Mouse (Mus musculus): ENCODE data around the gene Ppp2r5c. TPM values are rescaled to one million over a fixed set of nuclear protein-coding genes. Genes with fewer than 3 reads are reported as not detected.

Ppp2r5c gene
- polyA plus RNA-seq, 1 experiment = 171 TPM

- H3K27ac ChIP-seq (ENCODE audit: insufficient read depth, low read length) = no peak overlapping the region
- peaks cover 8% of the 10 kb centered on the region for H3K4me1 ChIP-seq (ENCODE audit: control insufficient read depth, insufficient read depth, low read length)
- H3K4me3 ChIP-seq (ENCODE audit: insufficient read depth, low read length) = no peak overlapping the region
- TF ChIP-seq POLR2A (IDR thresholded peaks at IDR 0.05; ENCODE audit: low read depth, low read length) (no peak), CTCF (IDR thresholded peaks at IDR 0.05; ENCODE audit: borderline replicate concordance, insufficient read depth, low read length) (no peak)
These were observed 73.5 kb downstream of the Ppp2r5c start for GRCm38 (mm10) chr12:110520236-110520987.

DNA sequence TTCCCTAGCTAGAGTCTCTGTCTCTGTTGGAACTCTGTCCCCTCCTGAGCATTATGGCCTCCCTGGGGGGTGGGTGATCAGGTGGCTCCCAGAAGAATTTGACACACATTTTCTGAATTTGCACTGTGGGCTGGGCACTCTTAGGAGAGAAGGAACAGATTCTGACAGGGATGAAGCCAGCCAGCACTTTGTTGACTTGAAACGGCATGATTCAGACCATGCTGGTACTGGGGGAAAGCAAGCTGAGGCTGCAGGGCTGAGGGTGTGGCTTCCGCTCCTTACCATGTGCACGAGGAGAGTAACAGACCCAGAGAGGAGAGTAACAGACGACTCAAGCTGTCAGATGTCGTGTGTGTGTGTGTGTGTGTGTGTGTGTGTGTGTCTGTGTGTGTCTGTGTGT, 76.6 kb downstream of the Ppp2r5c start:
- Histone ChIP-seq H3K27ac (ENCODE audit: insufficient read depth, low read length) (no peak overlapping the region), H3K4me1 (ENCODE audit: control insufficient read depth, insufficient read depth, low read length) (peaks cover 8% of the 10 kb centered on the region)

GRCm38 (mm10) chr12:110532711-110533110, 85.8 kb downstream of the Ppp2r5c start:
- H3K27ac ChIP-seq (ENCODE audit: insufficient read depth, low read length) = no peak overlapping the region

More for the DNA sequence above, 76.6 kb downstream of the Ppp2r5c start:
- TF ChIP-seq POLR2A (IDR thresholded peaks at IDR 0.05; ENCODE audit: low read depth, low read length) (no peak), CTCF (IDR thresholded peaks at IDR 0.05; ENCODE audit: borderline replicate concordance, insufficient read depth, low read length) (no peak)
- no peak overlapping the region for H3K4me3 ChIP-seq (ENCODE audit: insufficient read depth, low read length)

GRCm38 (mm10) chr12:110533151-110533550, 86.2 kb downstream of the Ppp2r5c start:
- Histone ChIP-seq H3K27ac (ENCODE audit: insufficient read depth, low read length) (no peak overlapping the region), H3K4me3 (ENCODE audit: insufficient read depth, low read length) (no peak overlapping the region), H3K4me1 (ENCODE audit: control insufficient read depth, insufficient read depth, low read length) (0 out of 2 replicates have a peak, but pooled peaks cover 2% of the 10 kb centered on the region)
- TF ChIP-seq POLR2A (IDR thresholded peaks at IDR 0.05; ENCODE audit: low read depth, low read length) = no peak
- TF ChIP-seq CTCF (IDR thresholded peaks at IDR 0.05; ENCODE audit: borderline replicate concordance, insufficient read depth, low read length) = no peak

More at GRCm38 (mm10) chr12:110532711-110533110, 85.8 kb downstream of the Ppp2r5c start:
- no peak overlapping the region for H3K4me3 ChIP-seq (ENCODE audit: insufficient read depth, low read length)
- H3K4me1 ChIP-seq (ENCODE audit: control insufficient read depth, insufficient read depth, low read length) = 0 out of 2 replicates have a peak, but pooled peaks cover 2% of the 10 kb centered on the region
- no peak for TF ChIP-seq CTCF (IDR thresholded peaks at IDR 0.05; ENCODE audit: borderline replicate concordance, insufficient read depth, low read length)
- no peak for TF ChIP-seq POLR2A (IDR thresholded peaks at IDR 0.05; ENCODE audit: low read depth, low read length)

DNA sequence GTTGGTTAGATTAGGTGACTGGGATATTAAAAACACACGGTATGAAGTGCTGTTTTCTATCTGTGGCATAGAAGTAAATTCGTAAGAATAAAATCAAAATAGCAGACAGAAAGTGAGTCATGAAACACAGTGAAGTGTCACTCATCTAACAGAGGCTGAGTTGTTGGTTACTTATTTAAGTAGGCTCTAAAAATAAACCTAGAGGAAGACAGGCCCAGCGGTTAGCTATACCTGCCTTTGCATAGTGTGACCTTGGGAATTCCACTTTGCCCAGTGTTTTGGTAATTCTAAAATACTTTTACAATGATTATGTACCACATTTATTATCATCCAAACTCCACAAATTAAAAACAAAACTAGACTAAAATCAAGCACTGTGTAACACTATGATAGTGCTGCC, 86.9 kb downstream of the Ppp2r5c start:
- Histone ChIP-seq H3K4me3 (ENCODE audit: insufficient read depth, low read length) (no peak overlapping the region), H3K27ac (ENCODE audit: insufficient read depth, low read length) (no peak overlapping the region), H3K4me1 (ENCODE audit: control insufficient read depth, insufficient read depth, low read length) (0 out of 2 replicates have a peak, but pooled peaks cover 2% of the 10 kb centered on the region)
- TF ChIP-seq POLR2A (IDR thresholded peaks at IDR 0.05; ENCODE audit: low read depth, low read length) = no peak
- TF ChIP-seq CTCF (IDR thresholded peaks at IDR 0.05; ENCODE audit: borderline replicate concordance, insufficient read depth, low read length) = no peak

- Histone ChIP-seq H3K4me3 (ENCODE audit: insufficient read depth, low read length) (no peak overlapping the region), H3K4me1 (ENCODE audit: control insufficient read depth, insufficient read depth, low read length) (0 out of 2 replicates have a peak, but pooled peaks cover 2% of the 10 kb centered on the region)
- TF ChIP-seq POLR2A (IDR thresholded peaks at IDR 0.05; ENCODE audit: low read depth, low read length) (no peak), CTCF (IDR thresholded peaks at IDR 0.05; ENCODE audit: borderline replicate concordance, insufficient read depth, low read length) (no peak)
These were observed 88.4 kb downstream of the Ppp2r5c start for GRCm38 (mm10) chr12:110535361-110535760.

DNA sequence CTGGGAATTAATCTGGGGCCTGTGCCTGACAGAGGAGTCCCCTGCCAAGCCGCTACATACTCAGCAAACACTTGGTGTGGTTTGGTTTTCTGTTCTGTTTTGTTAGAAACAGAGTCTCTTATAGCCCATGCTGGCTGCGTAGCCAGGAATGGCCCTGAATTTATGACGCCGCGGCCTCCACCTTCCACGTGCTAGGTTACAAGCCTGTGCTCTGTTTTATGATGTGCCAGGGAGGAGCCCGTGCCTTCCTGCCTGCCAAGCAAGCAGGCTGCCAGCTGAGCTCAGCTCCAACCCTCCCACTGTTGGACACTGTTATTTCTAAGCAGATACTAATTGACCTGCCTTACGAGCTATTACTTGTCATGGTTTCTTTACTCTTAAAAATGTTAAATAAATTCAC, 90.8 kb downstream of the Ppp2r5c start:
- Histone ChIP-seq H3K27ac (ENCODE audit: insufficient read depth, low read length) (no peak overlapping the region), H3K4me1 (ENCODE audit: control insufficient read depth, insufficient read depth, low read length) (0 out of 2 replicates have a peak, but pooled peaks cover 2% of the 10 kb centered on the region), H3K4me3 (ENCODE audit: insufficient read depth, low read length) (no peak overlapping the region)
- TF ChIP-seq CTCF (IDR thresholded peaks at IDR 0.05; ENCODE audit: borderline replicate concordance, insufficient read depth, low read length) = no peak
- no peak for TF ChIP-seq POLR2A (IDR thresholded peaks at IDR 0.05; ENCODE audit: low read depth, low read length)

More at GRCm38 (mm10) chr12:110535361-110535760, 88.4 kb downstream of the Ppp2r5c start:
- no peak overlapping the region for H3K27ac ChIP-seq (ENCODE audit: insufficient read depth, low read length)

GRCm38 (mm10) chr12:110539346-110539745, 92.4 kb downstream of the Ppp2r5c start:
- Histone ChIP-seq H3K4me1 (ENCODE audit: control insufficient read depth, insufficient read depth, low read length) (no peaks in the 10 kb centered on the region), H3K4me3 (ENCODE audit: insufficient read depth, low read length) (no peak overlapping the region), H3K27ac (ENCODE audit: insufficient read depth, low read length) (no peak overlapping the region)
- no peak for TF ChIP-seq POLR2A (IDR thresholded peaks at IDR 0.05; ENCODE audit: low read depth, low read length)
- no peak for TF ChIP-seq CTCF (IDR thresholded peaks at IDR 0.05; ENCODE audit: borderline replicate concordance, insufficient read depth, low read length)

GRCm38 (mm10) chr12:110539798-110540197, 92.9 kb downstream of the Ppp2r5c start:
- TF ChIP-seq CTCF (IDR thresholded peaks at IDR 0.05; ENCODE audit: borderline replicate concordance, insufficient read depth, low read length) = no peak
- no peak for TF ChIP-seq POLR2A (IDR thresholded peaks at IDR 0.05; ENCODE audit: low read depth, low read length)
- Histone ChIP-seq H3K4me1 (ENCODE audit: control insufficient read depth, insufficient read depth, low read length) (no peaks in the 10 kb centered on the region), H3K4me3 (ENCODE audit: insufficient read depth, low read length) (no peak overlapping the region), H3K27ac (ENCODE audit: insufficient read depth, low read length) (no peak overlapping the region)

DNA sequence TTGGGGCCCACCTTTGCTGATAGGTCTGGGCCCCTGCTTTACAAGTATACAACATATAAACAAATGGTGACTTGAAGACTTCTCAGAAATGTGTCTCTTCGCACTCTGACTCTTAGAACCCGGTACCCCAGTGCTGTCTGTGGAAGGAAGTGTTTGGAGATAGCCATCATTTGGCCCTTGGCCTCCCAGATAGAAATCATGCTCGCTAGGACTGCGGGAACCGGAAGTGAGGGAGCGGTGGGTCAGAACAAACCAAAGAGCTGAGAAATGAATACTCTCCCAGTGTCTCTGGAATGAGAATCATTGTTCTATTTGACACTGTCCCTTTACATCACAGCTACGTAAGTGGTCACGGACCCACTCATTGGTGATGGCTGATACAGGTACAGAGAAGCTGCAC, 93.4 kb downstream of the Ppp2r5c start:
- TF ChIP-seq CTCF (IDR thresholded peaks at IDR 0.05; ENCODE audit: borderline replicate concordance, insufficient read depth, low read length) (no peak), POLR2A (IDR thresholded peaks at IDR 0.05; ENCODE audit: low read depth, low read length) (no peak)
- H3K4me1 ChIP-seq (ENCODE audit: control insufficient read depth, insufficient read depth, low read length) = no peaks in the 10 kb centered on the region
- no peak overlapping the region for H3K27ac ChIP-seq (ENCODE audit: insufficient read depth, low read length)
- H3K4me3 ChIP-seq (ENCODE audit: insufficient read depth, low read length) = no peak overlapping the region
